8 mouse cellular contexts compared by ENCODE assay signal in genomic region chr1:21218489-21218919, GRCm38 (mm10). TPM values are rescaled to one million over a fixed set of nuclear protein-coding genes. Genes with fewer than 3 reads are reported as not detected.
A peak's percentile ranks its signal among the peaks of the same experiment; 100 is the strongest.
DNase-seq lines count a peak whose midpoint lies in the region; ATAC-seq lines count a peak whose summit lies in the region.

TSS of gene Tmem14a (plus strand) at chr1:21218575.

- H3K36me3 ChIP-seq in hindbrain, embryonic 12.5 days = no peaks in the 10 kb centered on the region

- under 1% methylated on average over 17 of the region's 17 CpGs for WGBS in hindbrain, embryonic 12.5 days

- no peaks in the 10 kb centered on the region for H3K9me3 ChIP-seq in hindbrain, embryonic 12.5 days (replicated peaks)

- peak within 1 kb of the TSS; percentile 59 for H3K4me3 ChIP-seq in hindbrain, embryonic 12.5 days

- H3K4me1 ChIP-seq in hindbrain, embryonic 12.5 days = peaks cover 11% of the 10 kb centered on the region

- peak within 1 kb of the TSS; percentile 71 for H3K4me2 ChIP-seq in hindbrain, embryonic 12.5 days (replicated peaks)

- H3K9ac ChIP-seq in hindbrain, embryonic 12.5 days = peak within 1 kb of the TSS; percentile 73

- H3K27me3 ChIP-seq in hindbrain, embryonic 12.5 days = no peaks in the 10 kb centered on the region

- ATAC-seq in hindbrain, embryonic 12.5 days (ENCODE audit: low FRiP score) = peak; percentile 94

- peak within 1 kb of the TSS; percentile 36 for H3K27ac ChIP-seq in hindbrain, embryonic 12.5 days

- DNase-seq in Muller cell, postnatal 12 days (ENCODE audit: inconsistent ontology term) = peak; percentile 86
- peak; percentile 87 for DNase-seq in cerebellum, adult 9-11 months
- DNase-seq in frontal cortex, postnatal 10 days (ENCODE audit: low spot score in 2 of 2) = peak; percentile 75 to 85
- DNase-seq in layer of hippocampus, postnatal 14 days (ENCODE audit: low spot score in 2 of 2) = peak; percentile 91
- peak; percentile 91 for DNase-seq in lung, postnatal 14 days
- DNase-seq in retina, adult 2 months (ENCODE audit: low read depth, low spot score) = peak; percentile 70
- peak; percentile 92 for DNase-seq in thymus, postnatal 36 days

RNA-seq across cellular contexts. Expression of gene Tmem14a, which starts in this region (rescaled TPM):
- polyA plus RNA-seq in hindbrain, embryonic 12.5 days (2016; fragmentation: Nextera tagmentation; extraction: Ambion mirVana) = 13.7 and 15.3 TPM in 2 replicates
- total RNA-seq in layer of hippocampus, postnatal 14 days (2021) = 10 to 100 TPM; 20.8 to 21.9 TPM

Comparison
In these comparisons a context has a peak if more than half of its experiments do, and no peak if none do; other contexts are left out.
1. Peak in every context shown above with its lines: DNase-seq, ATAC-seq, H3K4me3 ChIP-seq and H3K27ac ChIP-seq.